Mouse (Mus musculus): Measurements from ENCODE around the gene Dusp6. TPM values are rescaled to one million over a fixed set of nuclear protein-coding genes. Genes with fewer than 3 reads are reported as not detected.

The Dusp6 gene
- polyA plus RNA-seq, 1 experiment from 2014 or later = 206 TPM

Other genes starting within 250 kb of the Dusp6 start
- gene Poc1b, start 156.2 kb upstream of the Dusp6 start, polyA plus RNA-seq (2016; fragmentation: Nextera tagmentation; extraction: Ambion mirVana) = 39.2 and 39.9 TPM in 2 replicates
- 5.7 and 6.0 TPM in 2 replicates for gene Galnt4, start 155.1 kb upstream of the Dusp6 start, polyA plus RNA-seq (2016; fragmentation: Nextera tagmentation; extraction: Ambion mirVana)
- gene Phxr2, start 136.9 kb upstream of the Dusp6 start, polyA plus RNA-seq (2016; fragmentation: Nextera tagmentation; extraction: Ambion mirVana) = 0.20 TPM in 1 of 2 replicates, not detected in the other

Measured in limb, embryonic 10.5 days (tissue).